Mouse (Mus musculus) CH12.LX (cell line): ENCODE data around the gene Gm20518. TPM values are rescaled to one million over a fixed set of nuclear protein-coding genes. Genes with fewer than 3 reads are reported as not detected.

Source experiments
- DNase-seq: peaks from one replicate; pipeline ENCODE4 v3.0.0-alpha.2; 2013; ENCODE audit errors: extremely low read depth
- H3K27ac ChIP-seq: 2 replicates; pipeline ENCODE4 v1.5.1; 2012; ENCODE audit warnings: low read depth, mild to moderate bottlenecking, control low read depth, moderate library complexity; ENCODE audit not compliant: insufficient read depth
- H3K27me3 ChIP-seq: replicated peaks from 2 replicates; pipeline ENCODE3; 2012; ENCODE audit warnings: inconsistent platforms
- H3K36me3 ChIP-seq, 2 experiments: replicated peaks in 1 of 2; 2 replicates each; pipeline versions ENCODE3 to v1.6.1; 2012; ENCODE audit warnings: inconsistent platforms in 1 of 2, low read length in 1 of 2, mild to moderate bottlenecking in 1 of 2, mixed read lengths in 1 of 2, moderate library complexity in 1 of 2; ENCODE audit not compliant: control insufficient read depth in 1 of 2, insufficient read depth in 1 of 2
- H3K4me1 ChIP-seq, 2 experiments: 2 replicates each; pipeline ENCODE4 v1.6.1; 2012; ENCODE audit warnings: inconsistent platforms in 1 of 2, moderate library complexity in 1 of 2; ENCODE audit not compliant: insufficient read depth in 2 of 2, control insufficient read depth in 1 of 2
- H3K4me2 ChIP-seq: 2 replicates; pipeline ENCODE4 v1.6.1; 2012; ENCODE audit warnings: low read depth, mild to moderate bottlenecking, control low read depth; ENCODE audit not compliant: poor library complexity, insufficient read depth, severe bottlenecking
- H3K4me3 ChIP-seq, 3 experiments: fragments of 150-350 bp in 1 of 3; sonication (generic) in 1 of 3; replicated peaks in 1 of 3; 2 replicates each; pipeline versions ENCODE3 to v1.5.1; 2011 to 2012; ENCODE audit warnings: low read depth in 2 of 3, low read length in 2 of 3, mild to moderate bottlenecking in 2 of 3, moderate library complexity in 2 of 3, control low read depth in 1 of 3, improper control_type of control experiment in 1 of 3, inconsistent platforms in 1 of 3, mixed read lengths in 1 of 3; ENCODE audit not compliant: poor library complexity in 1 of 3
- H3K79me2 ChIP-seq: replicated peaks from 2 replicates; pipeline ENCODE4 v1.6.1; 2012; ENCODE audit warnings: mild to moderate bottlenecking, moderate library complexity; ENCODE audit not compliant: control insufficient read depth, poor library complexity, insufficient read depth, severe bottlenecking; ENCODE audit errors: extremely low read depth
- H3K9ac ChIP-seq: 2 replicates; pipeline ENCODE4 v1.6.1; 2012; ENCODE audit warnings: low read depth, mild to moderate bottlenecking, control low read depth, moderate library complexity; ENCODE audit not compliant: insufficient read depth
- H3K9me3 ChIP-seq: replicated peaks from 2 replicates; pipeline ENCODE3; 2012; ENCODE audit warnings: low read length, inconsistent platforms, mixed read lengths
- BHLHE40 ChIP-seq: IDR thresholded peaks from 2 replicates; pipeline ENCODE4 v1.6.1; 2011; ENCODE audit warnings: mild to moderate bottlenecking, low read depth, low read length, improper control_type of control experiment
- CHD1 ChIP-seq: IDR thresholded peaks from 2 replicates; pipeline ENCODE4 v1.6.1; 2012; ENCODE audit warnings: low read depth, low read length, improper control_type of control experiment, inconsistent platforms
- CTCF ChIP-seq, 2 experiments: IDR thresholded peaks in 1 of 2; conservative IDR thresholded peaks in 1 of 2; 2 replicates each; pipeline ENCODE4 v1.5.1; 2011 to 2012; ENCODE audit warnings: low read depth in 2 of 2, low read length in 2 of 2, improper control_type of control experiment in 1 of 2, inconsistent platforms in 1 of 2, mild to moderate bottlenecking in 1 of 2, moderate library complexity in 1 of 2
- E2F4 ChIP-seq: IDR thresholded peaks from 2 replicates; pipeline ENCODE4 v1.6.1; 2011; ENCODE audit warnings: low read depth, low read length, improper control_type of control experiment; ENCODE audit not compliant: insufficient replicate concordance
- ELF1 ChIP-seq: IDR thresholded peaks from 2 replicates; pipeline ENCODE4 v1.6.1; 2014; ENCODE audit warnings: low read depth, mild to moderate bottlenecking, inconsistent platforms, low read length, improper control_type of control experiment
- EP300 ChIP-seq: IDR thresholded peaks from 2 replicates; pipeline ENCODE4 v1.6.1; 2011; ENCODE audit warnings: low read length, improper control_type of control experiment
- HCFC1 ChIP-seq: IDR thresholded peaks from 2 replicates; pipeline ENCODE4 v1.6.1; 2012; ENCODE audit warnings: low read depth, mild to moderate bottlenecking, inconsistent platforms, low read length, improper control_type of control experiment
- IRF4 ChIP-seq: IDR thresholded peaks from 2 replicates; pipeline ENCODE4 v1.6.1; 2014; ENCODE audit warnings: low read depth, mild to moderate bottlenecking, inconsistent platforms, low read length, improper control_type of control experiment
- MAFK ChIP-seq: IDR thresholded peaks from 2 replicates; pipeline ENCODE4 v1.6.1; 2011; ENCODE audit warnings: low read length, improper control_type of control experiment; ENCODE audit not compliant: insufficient replicate concordance
- MAX ChIP-seq: IDR thresholded peaks from 2 replicates; pipeline ENCODE4 v1.6.1; 2011; ENCODE audit warnings: low read length, improper control_type of control experiment
- MYC ChIP-seq: IDR thresholded peaks from 2 replicates; pipeline ENCODE4 v1.6.1; 2011; ENCODE audit warnings: low read depth, mild to moderate bottlenecking, improper control_type of control experiment, low read length
- NELFE ChIP-seq: IDR thresholded peaks from 2 replicates; pipeline ENCODE4 v1.6.1; 2011; ENCODE audit warnings: low read depth, low read length, improper control_type of control experiment
- PAX5 ChIP-seq: IDR thresholded peaks from 2 replicates; pipeline ENCODE4 v1.6.1; 2012; ENCODE audit warnings: low read length, inconsistent platforms, mixed read lengths
- POLR2A ChIP-seq: IDR thresholded peaks from 2 replicates; pipeline ENCODE4 v1.6.1; 2011; ENCODE audit warnings: low read depth, mild to moderate bottlenecking, improper control_type of control experiment, low read length
- SIN3A ChIP-seq: IDR thresholded peaks from 2 replicates; pipeline ENCODE4 v1.6.1; 2012; ENCODE audit warnings: low read length, improper control_type of control experiment, inconsistent platforms
- USF1 ChIP-seq: IDR thresholded peaks from 2 replicates; pipeline ENCODE4 v1.6.1; 2014; ENCODE audit warnings: low read depth, mild to moderate bottlenecking, inconsistent platforms, low read length, improper control_type of control experiment
- ZMIZ1 ChIP-seq: IDR thresholded peaks from 2 replicates; pipeline ENCODE4 v1.6.1; 2012; ENCODE audit warnings: low read depth, mild to moderate bottlenecking, inconsistent platforms, low read length, improper control_type of control experiment
- ZNF384 ChIP-seq: IDR thresholded peaks from 2 replicates; pipeline ENCODE4 v1.6.1; 2012; ENCODE audit warnings: low read depth, low read length, improper control_type of control experiment, inconsistent platforms
- dilution Hi-C: fragments of 300-500 bp; cut with MboI; formaldehyde crosslinking; loops from 2 replicates; pipeline ENCODE4 v1.14.3; 2020; ENCODE audit warnings: low sequenced_read_pairs; ENCODE audit not compliant: extremely low pct_unique_long_range_greater_than_20kb, extremely low pct_ligation_motif_present
- in situ Hi-C: fragments of 300-500 bp; cut with MboI; formaldehyde crosslinking; loops from 3 replicates; pipeline ENCODE4 v1.14.3; 2019; ENCODE audit warnings: low sequenced_read_pairs, low pct_ligation_motif_present, low pct_unique_long_range_greater_than_20kb, mixed read lengths
- polyA plus RNA-seq: library from polyadenylated mRNA; unstranded; fragments of >175 nt; gene quantifications from 2 replicates; pipeline ENCODE4 v1.2.1, GENCODE M21; 2012; ENCODE audit warnings: low read depth; ENCODE audit not compliant: insufficient read length
- total RNA-seq, 2 experiments: library from RNA; depleted of rRNA; stranded (reverse); fragments of 300-350 nt in 1 of 2; fragments of >200 nt in 1 of 2; gene quantifications; 2 replicates each; pipeline ENCODE4 v1.2.3; 2012 to 2014

The Gm20518 gene
- total and polyA plus RNA-seq, 3 experiments, result 0.16 to 0.91 (median 0.21) TPM

DNA sequence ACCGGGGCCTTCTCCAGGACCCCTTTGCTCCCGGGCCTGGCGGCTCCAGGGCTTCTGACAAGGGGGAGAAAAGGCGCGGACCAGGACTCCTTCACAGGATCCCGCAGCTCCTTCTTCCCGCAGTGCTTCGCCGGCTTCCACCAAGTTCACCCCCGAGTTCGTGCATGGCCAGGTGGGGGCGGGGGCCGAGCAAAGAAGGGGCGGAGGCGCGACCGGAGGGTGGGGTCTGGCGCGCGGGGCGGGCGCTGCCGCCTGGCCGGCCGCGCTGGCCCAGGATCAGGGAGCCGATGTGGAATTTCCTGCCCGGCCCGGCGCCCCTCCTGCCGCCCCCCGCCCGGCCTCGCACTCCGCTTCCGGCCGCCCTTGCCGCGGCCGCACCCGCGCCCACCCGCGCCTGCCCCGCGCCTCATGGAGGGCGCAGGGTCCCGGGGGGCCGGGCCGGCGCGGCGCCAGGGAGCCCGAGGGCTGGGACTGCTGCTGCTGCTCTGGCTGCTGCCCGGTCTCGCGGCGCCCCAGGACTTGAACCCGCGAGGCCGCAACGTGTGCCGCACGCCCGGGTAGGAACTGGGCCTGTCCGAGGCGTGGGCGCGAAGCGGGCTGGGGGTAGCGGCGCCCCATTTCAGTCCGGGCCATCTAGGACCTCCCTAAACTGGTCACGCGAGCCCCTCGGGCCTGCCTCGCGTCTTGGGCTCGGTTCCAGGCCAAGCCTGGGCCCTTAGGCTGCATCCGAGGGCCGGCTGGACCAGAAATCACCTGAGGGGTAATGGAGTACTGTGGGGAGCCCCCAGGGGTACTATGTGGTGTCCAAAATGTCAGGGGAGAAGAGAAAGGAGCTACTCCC lies 94.3 kb downstream of the Gm20518 start, which contains the start of gene Scarf2:
Scarf2 (plus strand) TSS at position 312 of the 841 bp plus-strand sequence.
- peaks cover 51% of the 10 kb centered on the region for H3K27me3 ChIP-seq
- peaks cover 9% of the 10 kb centered on the region in 2 experiments for H3K4me1 ChIP-seq
- no peak within 1 kb of the TSS for H3K27ac ChIP-seq
- H3K79me2 ChIP-seq, result no peaks in the 10 kb centered on the region
- H3K4me2 ChIP-seq, result no peak within 1 kb of the TSS
- H3K9ac ChIP-seq, result no peak within 1 kb of the TSS
- no peak for TF ChIP-seq ZNF384
- TF ChIP-seq NELFE, result no peak
- no peak for TF ChIP-seq MAFK
- TF ChIP-seq ZMIZ1, result no peak
- TF ChIP-seq POLR2A, result no peak
- no peak for TF ChIP-seq IRF4
- TF ChIP-seq USF1, result no peak
- TF ChIP-seq E2F4, result no peak
- no peak for TF ChIP-seq CHD1
- no peak for TF ChIP-seq EP300
- no peak for TF ChIP-seq PAX5
- TF ChIP-seq CTCF (conservative IDR thresholded peaks at IDR 0.05 in 1 of 2, IDR thresholded peaks at IDR 0.05 in 1 of 2; ENCODE audit: low read depth in 2 of 2, low read length in 2 of 2), result no peak
- H3K4me3 ChIP-seq, result no peak within 1 kb of the TSS
- no peak for DNase-seq
- in situ Hi-C loops (no loop called here), dilution Hi-C loops (no loop called here)
- peaks cover 8% of the 10 kb centered on the region for H3K9me3 ChIP-seq
- H3K36me3 ChIP-seq, result no peaks in the 10 kb centered on the region

- peaks cover 9% of the 10 kb centered on the region in 2 experiments for H3K4me1 ChIP-seq
- no peak overlapping the region for H3K9ac ChIP-seq
- H3K4me3 ChIP-seq, result no peak overlapping the region
- in situ Hi-C loops (no loop called here), dilution Hi-C loops (no loop called here)
- H3K36me3 ChIP-seq, result no peaks in the 10 kb centered on the region
- H3K9me3 ChIP-seq, result peaks cover 8% of the 10 kb centered on the region
- no peaks in the 10 kb centered on the region for H3K79me2 ChIP-seq
- peaks cover 47% of the 10 kb centered on the region for H3K27me3 ChIP-seq
- H3K27ac ChIP-seq, result no peak overlapping the region
- TF ChIP-seq CHD1 (no peak), ZMIZ1 (no peak), SIN3A (no peak), PAX5 (no peak), ELF1 (no peak), MYC (no peak), HCFC1 (no peak), MAX (no peak), BHLHE40 (no peak)
- DNase-seq, result no peak
- no peak overlapping the region for H3K4me2 ChIP-seq
These were observed 95.0 kb downstream of the Gm20518 start for GRCm38 (mm10) chr16:17796519-17796918.
